Mouse (Mus musculus): ENCODE results near the gene Stk16. TPM values are rescaled to one million over a fixed set of nuclear protein-coding genes. Genes with fewer than 3 reads are reported as not detected.

Stk16 gene
- polyA plus RNA-seq, 1 experiment from 2014 or later = 116 TPM

DNA sequence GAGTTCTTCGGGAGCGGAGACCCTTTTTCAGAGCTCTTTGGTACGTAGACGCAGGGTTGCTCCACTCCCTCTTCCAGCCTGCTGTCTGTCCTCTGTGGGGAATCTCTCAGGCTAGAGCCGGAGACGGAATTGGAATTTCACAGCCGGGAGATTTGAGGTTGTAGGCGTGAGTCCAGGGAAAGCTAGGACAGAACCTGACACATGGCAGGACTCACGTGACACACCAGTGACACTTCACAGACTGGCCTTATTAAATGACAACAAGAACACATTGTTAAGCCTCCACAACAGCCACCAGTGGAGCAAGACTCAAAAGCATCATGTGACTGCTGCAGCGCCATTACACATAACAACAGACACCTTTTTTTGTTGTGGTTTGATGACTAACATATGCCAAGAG, 29.0 kb downstream of the Stk16 start:
- H3K9ac ChIP-seq (ENCODE audit: low read length) = no peak overlapping the region
- H3K27ac ChIP-seq (ENCODE audit: low read depth) = no peak overlapping the region
- H3K4me2 ChIP-seq (ENCODE audit: low read length) = no peak overlapping the region
- no peak for ATAC-seq (replicated peaks; ENCODE audit: low FRiP score, low TSS enrichment, low read depth)
- peaks cover 6% of the 10 kb centered on the region; the same call in 1 of the 2 replicates for H3K4me1 ChIP-seq (replicated peaks; ENCODE audit: control insufficient read depth, insufficient read depth, low read length)
- peaks cover 25% of the 10 kb centered on the region for H3K36me3 ChIP-seq (ENCODE audit: control insufficient read depth, insufficient read depth, low read length)
- H3K9me3 ChIP-seq (ENCODE audit: control insufficient read depth, low read length) = no peaks in the 10 kb centered on the region
- H3K4me3 ChIP-seq (ENCODE audit: low read depth, low read length) = no peak overlapping the region
- WGBS = 90% methylated on average over 10 of the region's 10 CpGs
- no peaks in the 10 kb centered on the region for H3K27me3 ChIP-seq (replicated peaks; ENCODE audit: control insufficient read depth, insufficient read depth, low read length)
- DNase-seq (ENCODE audit: low spot score) = no peak

DNA sequence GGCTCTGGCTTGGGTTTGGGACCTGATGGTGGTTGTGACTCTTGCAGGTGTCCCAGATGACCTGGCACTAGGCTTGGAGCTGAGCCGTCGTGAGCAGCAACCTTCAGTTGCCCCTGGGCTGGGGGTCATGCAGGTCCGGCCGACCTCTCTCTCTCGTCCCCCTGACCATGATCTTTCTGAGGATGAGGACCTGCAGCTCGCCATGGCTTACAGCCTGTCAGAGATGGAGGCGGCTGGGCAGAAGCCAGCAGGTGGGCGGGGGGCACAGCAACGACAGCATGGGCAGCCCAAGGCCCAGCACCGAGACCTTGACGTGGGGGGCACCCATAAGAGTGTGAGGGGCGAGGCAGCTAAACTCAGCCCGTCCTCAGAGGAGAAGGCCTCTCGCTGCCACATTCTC, 32.8 kb downstream of the Stk16 start:
- Histone ChIP-seq H3K9me3 (ENCODE audit: control insufficient read depth, low read length) (no peaks in the 10 kb centered on the region), H3K4me1 (replicated peaks; ENCODE audit: control insufficient read depth, insufficient read depth, low read length) (peaks cover 8% of the 10 kb centered on the region), H3K27me3 (replicated peaks; ENCODE audit: control insufficient read depth, insufficient read depth, low read length) (no peaks in the 10 kb centered on the region), H3K27ac (ENCODE audit: low read depth) (no peak overlapping the region), H3K4me3 (ENCODE audit: low read depth, low read length) (no peak overlapping the region), H3K36me3 (ENCODE audit: control insufficient read depth, insufficient read depth, low read length) (peaks cover 25% of the 10 kb centered on the region), H3K9ac (ENCODE audit: low read length) (no peak overlapping the region), H3K4me2 (ENCODE audit: low read length) (no peak overlapping the region)
- DNase-seq (ENCODE audit: low spot score) = no peak
- 86% methylated on average over 14 of the region's 14 CpGs for WGBS
- ATAC-seq (replicated peaks; ENCODE audit: low FRiP score, low TSS enrichment, low read depth) = no peak

DNA sequence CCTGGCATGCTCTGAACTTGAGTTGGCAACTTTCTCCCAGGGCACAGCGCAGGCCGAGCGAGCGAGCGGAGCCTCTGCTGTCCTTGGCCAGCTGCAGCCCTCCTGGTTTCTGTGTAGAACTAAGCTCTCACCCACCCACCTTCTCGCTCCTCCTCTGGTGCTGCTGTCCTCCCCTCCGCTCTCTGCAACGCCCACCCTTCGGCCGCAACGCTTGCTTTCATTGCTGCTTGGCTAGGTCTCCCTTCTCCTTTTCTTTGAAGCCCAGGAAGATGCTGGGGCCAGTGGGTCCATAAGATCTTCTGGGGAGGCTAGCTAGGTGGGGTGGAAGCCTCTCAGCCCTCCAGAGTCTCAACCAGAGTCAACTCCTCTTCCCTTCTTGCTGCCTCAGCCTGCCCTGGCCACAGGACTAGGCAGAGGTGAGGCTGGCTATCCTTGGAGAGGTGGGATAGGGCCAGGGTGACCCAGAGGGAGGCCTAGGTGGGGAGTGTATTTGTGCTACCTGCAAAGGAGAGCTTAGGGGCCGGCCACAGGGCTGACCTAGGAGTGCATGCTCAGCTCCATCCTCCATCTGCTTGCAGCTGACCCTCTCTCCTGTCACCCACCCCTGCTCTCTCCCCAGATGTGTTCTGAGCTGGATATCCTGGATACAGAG, 33.7 kb downstream of the Stk16 start:
- Histone ChIP-seq H3K4me1 (replicated peaks; ENCODE audit: control insufficient read depth, insufficient read depth, low read length) (peaks cover 10% of the 10 kb centered on the region), H3K9ac (ENCODE audit: low read length) (no peak overlapping the region), H3K27me3 (replicated peaks; ENCODE audit: control insufficient read depth, insufficient read depth, low read length) (no peaks in the 10 kb centered on the region), H3K4me2 (ENCODE audit: low read length) (no peak overlapping the region), H3K27ac (ENCODE audit: low read depth) (no peak overlapping the region), H3K4me3 (ENCODE audit: low read depth, low read length) (no peak overlapping the region), H3K36me3 (ENCODE audit: control insufficient read depth, insufficient read depth, low read length) (peaks cover 25% of the 10 kb centered on the region), H3K9me3 (ENCODE audit: control insufficient read depth, low read length) (no peaks in the 10 kb centered on the region)
- DNase-seq (ENCODE audit: low spot score) (no peak), ATAC-seq (replicated peaks; ENCODE audit: low FRiP score, low TSS enrichment, low read depth) (no peak)
- 87% methylated on average over 12 of the region's 12 CpGs for WGBS

- WGBS = 24% methylated on average over 4 of the region's 4 CpGs
Observed at GRCm38 (mm10) chr1:75244836-75245235, 34.2 kb downstream of the Stk16 start.

GRCm38 (mm10) chr1:75247071-75247930, 36.7 kb downstream of the Stk16 start:
- DNase-seq (ENCODE audit: low spot score) = no peak
- peaks cover 12% of the 10 kb centered on the region for H3K36me3 ChIP-seq (ENCODE audit: control insufficient read depth, insufficient read depth, low read length)
- H3K4me3 ChIP-seq (ENCODE audit: low read depth, low read length) = no peak overlapping the region
- H3K4me2 ChIP-seq (ENCODE audit: low read length) = no peak overlapping the region
- ATAC-seq (replicated peaks; ENCODE audit: low FRiP score, low TSS enrichment, low read depth) = no peak
- WGBS = 81% methylated on average over 16 of the region's 16 CpGs
- no peak overlapping the region for H3K27ac ChIP-seq (ENCODE audit: low read depth)
- H3K4me1 ChIP-seq (replicated peaks; ENCODE audit: control insufficient read depth, insufficient read depth, low read length) = peaks cover 15% of the 10 kb centered on the region
- H3K9ac ChIP-seq (ENCODE audit: low read length) = no peak overlapping the region
- H3K27me3 ChIP-seq (replicated peaks; ENCODE audit: control insufficient read depth, insufficient read depth, low read length) = no peaks in the 10 kb centered on the region
- no peaks in the 10 kb centered on the region for H3K9me3 ChIP-seq (ENCODE audit: control insufficient read depth, low read length)

More at GRCm38 (mm10) chr1:75244836-75245235, 34.2 kb downstream of the Stk16 start:
- Histone ChIP-seq H3K4me3 (ENCODE audit: low read depth, low read length) (no peak overlapping the region), H3K36me3 (ENCODE audit: control insufficient read depth, insufficient read depth, low read length) (peaks cover 24% of the 10 kb centered on the region), H3K27ac (ENCODE audit: low read depth) (no peak overlapping the region), H3K4me1 (replicated peaks; ENCODE audit: control insufficient read depth, insufficient read depth, low read length) (peaks cover 10% of the 10 kb centered on the region), H3K9me3 (ENCODE audit: control insufficient read depth, low read length) (no peaks in the 10 kb centered on the region), H3K9ac (ENCODE audit: low read length) (no peak overlapping the region), H3K27me3 (replicated peaks; ENCODE audit: control insufficient read depth, insufficient read depth, low read length) (no peaks in the 10 kb centered on the region), H3K4me2 (ENCODE audit: low read length) (no peak overlapping the region)
- ATAC-seq (replicated peaks; ENCODE audit: low FRiP score, low TSS enrichment, low read depth) = peak; percentile 44; the same call in 1 of the 2 replicates
- DNase-seq (ENCODE audit: low spot score) = no peak

DNA sequence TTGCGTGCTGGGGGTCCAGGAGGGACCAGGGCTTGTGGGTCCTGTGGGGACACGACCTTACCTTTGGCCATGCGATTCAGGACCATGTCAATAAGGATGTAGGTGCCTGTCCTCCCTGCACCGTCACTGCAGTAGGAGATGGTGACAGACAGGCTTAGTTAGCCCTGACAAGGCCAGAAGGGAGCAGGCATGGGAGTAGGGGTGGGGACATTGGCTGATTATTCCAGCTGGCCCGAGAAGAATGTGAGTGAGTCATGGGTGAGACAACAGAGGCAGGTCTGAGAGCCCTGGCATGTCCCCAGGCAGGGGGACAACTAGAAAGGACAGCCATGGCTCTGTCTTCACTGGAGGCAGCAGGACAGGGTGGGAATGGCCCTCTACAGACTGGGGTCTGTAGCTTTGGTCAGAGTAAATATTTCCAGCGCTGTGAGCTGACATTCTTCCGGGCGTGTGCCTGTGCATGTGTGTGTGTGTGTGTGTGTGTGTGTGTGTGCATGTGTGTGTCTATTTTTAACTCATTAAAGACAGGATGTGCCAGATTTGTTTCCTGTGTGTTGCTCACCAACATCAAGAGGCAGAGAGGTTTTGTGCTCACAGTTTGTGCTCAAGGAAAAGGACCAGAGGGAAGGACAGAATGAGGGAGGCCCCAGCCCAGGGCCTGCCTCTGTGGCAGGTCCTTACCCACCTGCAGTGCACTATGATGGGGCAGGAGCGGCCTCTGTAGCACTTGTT, 37.6 kb downstream of the Stk16 start:
- Histone ChIP-seq H3K27ac (ENCODE audit: low read depth) (peak overlapping the region; percentile 43; the same call in 1 of the 2 replicates), H3K4me1 (replicated peaks; ENCODE audit: control insufficient read depth, insufficient read depth, low read length) (peaks cover 15% of the 10 kb centered on the region), H3K27me3 (replicated peaks; ENCODE audit: control insufficient read depth, insufficient read depth, low read length) (no peaks in the 10 kb centered on the region), H3K36me3 (ENCODE audit: control insufficient read depth, insufficient read depth, low read length) (peaks cover 7% of the 10 kb centered on the region; the same call in 1 of the 2 replicates), H3K4me2 (ENCODE audit: low read length) (no peak overlapping the region), H3K9me3 (ENCODE audit: control insufficient read depth, low read length) (no peaks in the 10 kb centered on the region), H3K4me3 (ENCODE audit: low read depth, low read length) (no peak overlapping the region), H3K9ac (ENCODE audit: low read length) (no peak overlapping the region)
- ATAC-seq (replicated peaks; ENCODE audit: low FRiP score, low TSS enrichment, low read depth) (peak; percentile 18; the same call in 1 of the 2 replicates), DNase-seq (ENCODE audit: low spot score) (no peak)
- WGBS = 39% methylated on average over 9 of the region's 9 CpGs

GRCm38 (mm10) chr1:75250498-75250897, 39.9 kb downstream of the Stk16 start:
- no peak overlapping the region for H3K4me2 ChIP-seq (ENCODE audit: low read length)
- no peak overlapping the region for H3K4me3 ChIP-seq (ENCODE audit: low read depth, low read length)
- WGBS = 75% methylated on average over 3 of the region's 3 CpGs
- H3K27ac ChIP-seq (ENCODE audit: low read depth) = no peak overlapping the region
- H3K36me3 ChIP-seq (ENCODE audit: control insufficient read depth, insufficient read depth, low read length) = no peaks in the 10 kb centered on the region
- H3K27me3 ChIP-seq (replicated peaks; ENCODE audit: control insufficient read depth, insufficient read depth, low read length) = no peaks in the 10 kb centered on the region
- H3K9ac ChIP-seq (ENCODE audit: low read length) = no peak overlapping the region
- DNase-seq (ENCODE audit: low spot score) = no peak
- no peaks in the 10 kb centered on the region for H3K9me3 ChIP-seq (ENCODE audit: control insufficient read depth, low read length)
- no peak for ATAC-seq (replicated peaks; ENCODE audit: low FRiP score, low TSS enrichment, low read depth)
- H3K4me1 ChIP-seq (replicated peaks; ENCODE audit: control insufficient read depth, insufficient read depth, low read length) = peaks cover 15% of the 10 kb centered on the region

GRCm38 (mm10) chr1:75251112-75251970, 40.7 kb downstream of the Stk16 start:
- Histone ChIP-seq H3K4me3 (ENCODE audit: low read depth, low read length) (no peak overlapping the region), H3K36me3 (ENCODE audit: control insufficient read depth, insufficient read depth, low read length) (no peaks in the 10 kb centered on the region), H3K9me3 (ENCODE audit: control insufficient read depth, low read length) (no peaks in the 10 kb centered on the region), H3K27ac (ENCODE audit: low read depth) (no peak overlapping the region), H3K4me2 (ENCODE audit: low read length) (peak overlapping the region; percentile 54), H3K9ac (ENCODE audit: low read length) (no peak overlapping the region), H3K4me1 (replicated peaks; ENCODE audit: control insufficient read depth, insufficient read depth, low read length) (peaks cover 15% of the 10 kb centered on the region), H3K27me3 (replicated peaks; ENCODE audit: control insufficient read depth, insufficient read depth, low read length) (no peaks in the 10 kb centered on the region)
- DNase-seq (ENCODE audit: low spot score) (peak; percentile 88), ATAC-seq (replicated peaks; ENCODE audit: low FRiP score, low TSS enrichment, low read depth) (peak; percentile 67)
- WGBS = 5% methylated on average over 21 of the region's 22 CpGs
